Mouse (Mus musculus): ENCODE results near the gene Rfc2. TPM values are rescaled to one million over a fixed set of nuclear protein-coding genes. Genes with fewer than 3 reads are reported as not detected.

The Rfc2 gene
- polyA plus RNA-seq, 2 experiments: 241 to 246 TPM

DNA sequence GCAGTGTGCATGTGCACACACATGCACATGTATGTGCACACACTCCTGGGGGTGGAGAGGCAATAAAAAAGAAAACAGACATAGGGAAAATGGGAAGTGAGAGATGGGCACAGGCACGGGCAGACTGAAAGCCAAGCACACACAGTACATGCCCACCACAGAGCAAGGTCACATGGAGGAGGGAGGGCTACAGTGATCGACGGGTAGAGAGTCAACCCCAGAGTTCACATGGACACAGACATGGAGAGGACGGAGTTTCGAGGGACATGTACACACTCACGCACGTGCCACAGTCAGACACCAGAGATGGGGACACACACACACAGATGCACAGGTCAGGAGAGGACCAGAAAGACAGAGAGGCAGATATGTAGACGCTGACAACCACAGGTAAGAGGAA lies 34.2 kb downstream of the Rfc2 start:
- no peak for ATAC-seq (ENCODE audit: low FRiP score, low read depth)
- no peak for TF ChIP-seq POLR2A (IDR thresholded peaks at IDR 0.05; ENCODE audit: borderline replicate concordance, extremely low read depth, insufficient read depth, insufficient read length)
- Histone ChIP-seq H3K27ac (replicated peaks; ENCODE audit: low read depth, low read length) (no peak overlapping the region), H3K4me3 (replicated peaks; ENCODE audit: low read length) (no peak overlapping the region), H3K4me2 (replicated peaks; ENCODE audit: low read depth, low read length, severe bottlenecking) (no peak overlapping the region), H3K9me3 (ENCODE audit: control insufficient read depth, low read length) (no peaks in the 10 kb centered on the region), H3K36me3 (ENCODE audit: control insufficient read depth, insufficient read depth, low read length) (peaks cover 44% of the 10 kb centered on the region), H3K4me1 (ENCODE audit: control insufficient read depth, insufficient read depth, low read length) (no peaks in the 10 kb centered on the region), H3K27me3 (ENCODE audit: control insufficient read depth, insufficient read depth, low read length) (no peaks in the 10 kb centered on the region), H3K9ac (ENCODE audit: low read depth, low read length, severe bottlenecking) (no peak overlapping the region)
- 85% methylated on average over 8 of the region's 8 CpGs for WGBS
- no peak for DNase-seq (ENCODE audit: low spot score)

DNA sequence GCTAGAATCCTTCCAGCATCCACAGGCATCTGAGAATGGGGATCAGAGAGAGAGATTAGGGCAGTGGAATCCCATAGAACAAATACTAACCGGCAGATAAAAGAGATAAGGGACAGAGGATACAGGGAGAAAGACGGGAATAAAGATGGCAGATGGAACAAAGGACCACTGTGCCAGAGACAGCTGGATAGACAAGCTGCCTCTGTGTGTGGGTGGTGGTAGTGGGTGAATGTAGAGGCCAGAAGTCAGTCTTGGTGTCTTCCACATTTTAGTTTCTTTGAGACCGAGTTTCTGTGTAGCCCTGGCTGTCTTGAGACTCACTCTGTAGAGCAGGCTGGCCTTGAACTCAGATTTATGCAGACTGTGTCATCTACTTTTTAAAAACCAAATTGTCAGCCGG lies 34.6 kb downstream of the Rfc2 start:
- Histone ChIP-seq H3K4me3 (replicated peaks; ENCODE audit: low read length) (no peak overlapping the region), H3K36me3 (ENCODE audit: control insufficient read depth, insufficient read depth, low read length) (peaks cover 48% of the 10 kb centered on the region), H3K4me1 (ENCODE audit: control insufficient read depth, insufficient read depth, low read length) (no peaks in the 10 kb centered on the region), H3K9me3 (ENCODE audit: control insufficient read depth, low read length) (no peaks in the 10 kb centered on the region), H3K4me2 (replicated peaks; ENCODE audit: low read depth, low read length, severe bottlenecking) (no peak overlapping the region), H3K27ac (replicated peaks; ENCODE audit: low read depth, low read length) (no peak overlapping the region), H3K27me3 (ENCODE audit: control insufficient read depth, insufficient read depth, low read length) (no peaks in the 10 kb centered on the region), H3K9ac (ENCODE audit: low read depth, low read length, severe bottlenecking) (no peak overlapping the region)
- ATAC-seq (ENCODE audit: low FRiP score, low read depth): no peak
- DNase-seq (ENCODE audit: low spot score): no peak
- no peak for TF ChIP-seq POLR2A (IDR thresholded peaks at IDR 0.05; ENCODE audit: borderline replicate concordance, extremely low read depth, insufficient read depth, insufficient read length)
- 83% methylated on average over 4 of the region's 4 CpGs for WGBS

DNA sequence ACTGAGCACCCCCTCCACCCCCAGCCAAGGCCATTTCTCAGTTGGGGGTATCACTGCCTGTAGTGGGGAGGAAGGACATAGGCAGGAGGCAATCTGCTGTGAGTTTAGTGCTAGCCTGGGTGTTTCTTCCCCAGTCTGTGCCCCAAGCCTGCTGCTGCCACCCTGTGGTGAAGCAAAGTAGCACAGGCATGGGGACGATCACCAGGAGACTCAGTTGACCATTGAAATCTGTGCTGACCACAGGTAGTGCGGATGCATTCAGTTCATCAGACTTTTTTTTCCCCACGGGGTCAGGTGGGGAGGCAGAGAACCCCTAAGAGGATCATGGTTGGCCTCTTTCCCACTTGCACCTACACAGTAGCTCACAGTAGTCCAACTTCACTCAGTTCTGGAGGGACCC lies 35.9 kb downstream of the Rfc2 start:
- H3K4me3 ChIP-seq (replicated peaks; ENCODE audit: low read length): no peak overlapping the region
- WGBS: 54% methylated on average over 3 of the region's 3 CpGs
- H3K36me3 ChIP-seq (ENCODE audit: control insufficient read depth, insufficient read depth, low read length): peaks cover 60% of the 10 kb centered on the region
- H3K4me2 ChIP-seq (replicated peaks; ENCODE audit: low read depth, low read length, severe bottlenecking): no peak overlapping the region
- no peak overlapping the region for H3K9ac ChIP-seq (ENCODE audit: low read depth, low read length, severe bottlenecking)
- no peak overlapping the region for H3K27ac ChIP-seq (replicated peaks; ENCODE audit: low read depth, low read length)
- no peak for TF ChIP-seq POLR2A (IDR thresholded peaks at IDR 0.05; ENCODE audit: borderline replicate concordance, extremely low read depth, insufficient read depth, insufficient read length)
- no peaks in the 10 kb centered on the region for H3K27me3 ChIP-seq (ENCODE audit: control insufficient read depth, insufficient read depth, low read length)
- DNase-seq (ENCODE audit: low spot score) (no peak), ATAC-seq (ENCODE audit: low FRiP score, low read depth) (no peak)
- no peaks in the 10 kb centered on the region for H3K9me3 ChIP-seq (ENCODE audit: control insufficient read depth, low read length)
- no peaks in the 10 kb centered on the region for H3K4me1 ChIP-seq (ENCODE audit: control insufficient read depth, insufficient read depth, low read length)

DNA sequence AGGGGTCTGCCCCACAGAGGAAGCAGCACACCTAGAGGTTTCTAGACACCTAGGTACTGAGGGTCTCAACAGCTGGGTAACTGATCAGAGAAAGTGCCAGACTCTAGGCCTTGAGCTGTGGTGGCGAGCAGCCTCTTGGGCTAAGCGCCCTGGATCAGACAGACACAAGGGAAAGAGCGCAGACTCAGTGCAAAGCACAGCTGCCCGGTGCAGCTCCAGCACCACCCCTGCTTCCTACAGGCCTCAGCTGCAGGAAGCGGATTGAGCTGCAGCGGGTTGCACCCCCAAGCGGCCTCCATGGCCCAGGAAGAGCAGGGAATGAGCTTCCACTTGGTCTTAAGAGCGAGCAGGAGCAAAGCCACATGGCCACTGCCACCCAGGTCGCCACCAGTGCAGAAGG lies 39.3 kb downstream of the Rfc2 start:
- Histone ChIP-seq H3K4me1 (ENCODE audit: control insufficient read depth, insufficient read depth, low read length) (no peaks in the 10 kb centered on the region), H3K27ac (replicated peaks; ENCODE audit: low read depth, low read length) (no peak overlapping the region), H3K9me3 (ENCODE audit: control insufficient read depth, low read length) (no peaks in the 10 kb centered on the region), H3K9ac (ENCODE audit: low read depth, low read length, severe bottlenecking) (no peak overlapping the region), H3K36me3 (ENCODE audit: control insufficient read depth, insufficient read depth, low read length) (peaks cover 89% of the 10 kb centered on the region), H3K4me2 (replicated peaks; ENCODE audit: low read depth, low read length, severe bottlenecking) (no peak overlapping the region), H3K27me3 (ENCODE audit: control insufficient read depth, insufficient read depth, low read length) (no peaks in the 10 kb centered on the region), H3K4me3 (replicated peaks; ENCODE audit: low read length) (no peak overlapping the region)
- WGBS: 88% methylated on average over 9 of the region's 9 CpGs
- TF ChIP-seq POLR2A (IDR thresholded peaks at IDR 0.05; ENCODE audit: borderline replicate concordance, extremely low read depth, insufficient read depth, insufficient read length): no peak
- ATAC-seq (ENCODE audit: low FRiP score, low read depth): no peak
- no peak for DNase-seq (ENCODE audit: low spot score)

DNA sequence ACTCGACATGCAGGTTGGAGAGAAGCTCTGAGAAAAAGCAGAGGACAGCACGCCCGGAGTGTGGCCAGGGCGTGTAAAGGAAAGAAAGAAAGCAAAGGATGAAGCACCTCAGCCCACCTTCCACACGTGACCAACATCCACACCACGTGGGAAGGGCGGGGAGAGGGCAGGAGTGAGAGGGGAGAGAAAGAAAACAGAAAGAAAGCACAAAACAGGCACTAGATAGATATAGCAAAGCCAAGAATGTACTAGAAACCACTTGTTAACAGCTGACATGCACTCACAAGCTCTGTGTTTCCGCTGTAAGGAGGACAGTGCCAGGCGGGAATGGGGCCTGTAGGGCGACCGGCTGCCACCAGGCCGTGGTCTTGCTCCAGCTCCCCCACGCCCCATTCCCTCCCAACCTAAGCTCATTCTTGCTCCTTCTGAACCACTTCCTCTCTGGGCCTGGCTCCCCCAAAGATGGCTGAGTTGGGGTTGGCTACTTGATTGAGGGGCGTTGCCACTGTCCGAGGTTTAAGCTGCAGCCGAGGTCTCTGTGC lies 40.0 kb downstream of the Rfc2 start:
- Histone ChIP-seq H3K4me2 (replicated peaks; ENCODE audit: low read depth, low read length, severe bottlenecking) (no peak overlapping the region), H3K36me3 (ENCODE audit: control insufficient read depth, insufficient read depth, low read length) (peaks cover 94% of the 10 kb centered on the region), H3K27ac (replicated peaks; ENCODE audit: low read depth, low read length) (no peak overlapping the region), H3K27me3 (ENCODE audit: control insufficient read depth, insufficient read depth, low read length) (no peaks in the 10 kb centered on the region), H3K4me1 (ENCODE audit: control insufficient read depth, insufficient read depth, low read length) (no peaks in the 10 kb centered on the region), H3K9me3 (ENCODE audit: control insufficient read depth, low read length) (no peaks in the 10 kb centered on the region), H3K9ac (ENCODE audit: low read depth, low read length, severe bottlenecking) (no peak overlapping the region), H3K4me3 (replicated peaks; ENCODE audit: low read length) (no peak overlapping the region)
- 94% methylated on average over 16 of the region's 16 CpGs for WGBS
- no peak for TF ChIP-seq POLR2A (IDR thresholded peaks at IDR 0.05; ENCODE audit: borderline replicate concordance, extremely low read depth, insufficient read depth, insufficient read length)
- DNase-seq (ENCODE audit: low spot score): no peak
- no peak for ATAC-seq (ENCODE audit: low FRiP score, low read depth)

DNA sequence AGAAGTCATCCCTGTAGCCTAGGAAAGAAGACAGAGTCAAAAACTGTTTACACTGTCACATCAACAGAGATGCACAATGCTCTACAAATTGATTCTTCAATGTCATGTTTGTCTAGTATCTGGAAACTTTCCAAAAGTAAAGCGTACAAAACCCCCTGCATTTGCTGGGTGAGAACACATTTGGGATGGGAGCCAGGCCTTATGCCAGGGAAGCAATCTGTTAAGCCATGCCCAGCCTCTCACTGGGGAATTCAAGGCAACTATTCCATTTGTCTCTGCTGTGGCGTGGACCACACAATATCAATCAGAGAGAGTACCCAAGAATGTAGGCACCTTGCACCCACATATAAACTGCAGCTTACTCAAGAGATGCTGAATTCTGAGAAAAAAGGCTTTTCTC lies 40.9 kb downstream of the Rfc2 start:
- Histone ChIP-seq H3K9ac (ENCODE audit: low read depth, low read length, severe bottlenecking) (no peak overlapping the region), H3K27me3 (ENCODE audit: control insufficient read depth, insufficient read depth, low read length) (no peaks in the 10 kb centered on the region), H3K4me3 (replicated peaks; ENCODE audit: low read length) (no peak overlapping the region), H3K36me3 (ENCODE audit: control insufficient read depth, insufficient read depth, low read length) (peaks cover 99% of the 10 kb centered on the region), H3K9me3 (ENCODE audit: control insufficient read depth, low read length) (no peaks in the 10 kb centered on the region), H3K4me1 (ENCODE audit: control insufficient read depth, insufficient read depth, low read length) (no peaks in the 10 kb centered on the region), H3K27ac (replicated peaks; ENCODE audit: low read depth, low read length) (no peak overlapping the region), H3K4me2 (replicated peaks; ENCODE audit: low read depth, low read length, severe bottlenecking) (no peak overlapping the region)
- 90% methylated on average over 2 of the region's 2 CpGs for WGBS
- DNase-seq (ENCODE audit: low spot score) (no peak), ATAC-seq (ENCODE audit: low FRiP score, low read depth) (no peak)
- TF ChIP-seq POLR2A (IDR thresholded peaks at IDR 0.05; ENCODE audit: borderline replicate concordance, extremely low read depth, insufficient read depth, insufficient read length): no peak

All from limb, embryonic 14.5 days (tissue).